8 mouse cellular contexts compared by ENCODE assay signal in the genomic region with DNA sequence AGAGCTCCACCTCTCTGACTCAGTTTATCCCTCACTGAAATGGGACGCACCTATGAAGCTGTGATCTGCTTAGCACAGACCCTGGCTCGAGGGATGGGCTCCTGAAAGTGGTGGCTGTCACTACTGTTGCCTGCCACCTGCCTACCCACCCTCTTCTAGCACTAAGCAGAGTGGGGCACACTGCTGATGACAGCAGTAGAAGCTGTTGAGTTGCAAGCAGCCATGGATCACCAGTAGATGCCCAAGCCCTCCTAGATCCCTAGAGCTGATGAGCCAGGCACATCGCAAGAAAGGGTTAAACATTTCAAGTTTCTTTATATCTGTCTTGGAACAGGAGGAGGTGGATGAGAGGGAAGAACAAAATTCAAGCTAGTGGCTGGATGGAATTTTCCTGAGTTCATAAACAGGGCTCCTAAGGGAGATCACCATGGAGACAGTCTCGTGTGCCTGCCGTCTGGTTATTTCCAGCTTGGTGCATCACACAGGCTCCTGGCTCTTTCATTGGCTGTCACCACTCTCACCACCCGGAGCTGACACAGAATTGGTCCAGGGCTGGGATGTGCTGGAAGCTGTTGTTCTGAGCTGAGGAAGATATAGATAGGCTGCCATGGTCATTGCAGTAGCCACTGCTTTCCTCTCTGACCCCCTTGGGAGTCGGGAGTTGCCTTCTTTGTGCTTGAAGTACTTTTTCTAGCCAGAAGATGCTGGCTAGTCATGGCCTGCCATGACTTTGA. TPM values are rescaled to one million over a fixed set of nuclear protein-coding genes. Genes with fewer than 3 reads are reported as not detected.
DNase-seq lines count a peak whose midpoint lies in the region; ATAC-seq and TF ChIP-seq lines count a peak whose summit lies in the region.

No protein-coding gene starts in this region.

- H3K36me3 ChIP-seq in ES-E14 (ENCODE audit: control insufficient read depth, insufficient read depth, low read length, poor library complexity, severe bottlenecking), result no peaks in the 10 kb centered on the region
- H3K36me3 ChIP-seq in forebrain, postnatal 0 days (ENCODE audit: insufficient read depth), result no peaks in the 10 kb centered on the region
- H3K36me3 ChIP-seq in lung, embryonic 16.5 days (ENCODE audit: control insufficient read depth, insufficient read depth, low read length), result no peaks in the 10 kb centered on the region

- in situ Hi-C loops in ES-E14 (cut with MboI; ENCODE audit: low sequenced_read_pairs in 2 of 2, unreplicated experiment in 2 of 2), result no loop called here

- peak overlapping the region; percentile 28; the same call in 1 of the 2 replicates for H3K4me2 ChIP-seq in forebrain, postnatal 0 days (ENCODE audit: low read depth)
- no peak overlapping the region for H3K4me2 ChIP-seq in lung, embryonic 16.5 days (ENCODE audit: low read depth, low read length)

- H3K4me1 ChIP-seq in ES-E14 (ENCODE audit: control insufficient read depth in 2 of 2, insufficient read depth in 2 of 2, low read length in 2 of 2, poor library complexity in 1 of 2), result peaks cover 25 to 59% of the 10 kb centered on the region in 2 experiments; a peak in 3 of 4 replicates
- H3K4me1 ChIP-seq in forebrain, postnatal 0 days (ENCODE audit: insufficient read depth), result peaks cover 38% of the 10 kb centered on the region
- H3K4me1 ChIP-seq in lung, embryonic 16.5 days (replicated peaks; ENCODE audit: control insufficient read depth, insufficient read depth, low read length), result peaks cover 59% of the 10 kb centered on the region

- no peak overlapping the region for H3K4me3 ChIP-seq in ES-E14 (ENCODE audit: insufficient read depth in 1 of 2, low read depth in 1 of 2, low read length in 2 of 2, poor library complexity in 1 of 2, severe bottlenecking in 1 of 2)
- no peak overlapping the region for H3K4me3 ChIP-seq in forebrain, postnatal 0 days (ENCODE audit: low read depth, low read length)
- peak overlapping the region; percentile 20; the same call in 1 of the 2 replicates for H3K4me3 ChIP-seq in layer of hippocampus, adult 2 months
- H3K4me3 ChIP-seq in lung, embryonic 16.5 days (ENCODE audit: low read length), result no peak overlapping the region

- intact Hi-C loops in heart, postnatal 36 days (cut with DNase I), result no loop called here

- H3K9ac ChIP-seq in ES-E14 (ENCODE audit: insufficient read depth, low read depth, low read length, poor library complexity, severe bottlenecking), result no peak overlapping the region
- H3K9ac ChIP-seq in forebrain, postnatal 0 days, result 0 out of 2 replicates have a peak overlapping the region, but pooled peaks have one; percentile 0
- no peak overlapping the region for H3K9ac ChIP-seq in lung, embryonic 16.5 days (ENCODE audit: low read length)

- peak; percentile 99 for ATAC-seq in forebrain, postnatal 0 days
- peak; percentile 41 for ATAC-seq in lung, embryonic 16.5 days (ENCODE audit: low read depth)

- no peak for TF ChIP-seq CTCF in forebrain, postnatal 0 days (IDR thresholded peaks at IDR 0.05; ENCODE audit: low read depth)
- TF ChIP-seq CTCF in layer of hippocampus, adult 2 months (conservative IDR thresholded peaks at IDR 0.05), result peak; percentile 50

- H3K27ac ChIP-seq in ES-E14 (ENCODE audit: insufficient read depth, low read depth, low read length, poor library complexity, severe bottlenecking), result peak overlapping the region; percentile 61; the same call in 1 of the 2 replicates
- peak overlapping the region; percentile 95 for H3K27ac ChIP-seq in forebrain, postnatal 0 days (ENCODE audit: low read depth, low read length)
- peak overlapping the region; percentile 99 for H3K27ac ChIP-seq in layer of hippocampus, adult 2 months
- peak overlapping the region; percentile 76 for H3K27ac ChIP-seq in lung, embryonic 16.5 days (ENCODE audit: low read length)

- no peaks in the 10 kb centered on the region for H3K27me3 ChIP-seq in forebrain, postnatal 0 days (ENCODE audit: insufficient read depth, low read length)
- H3K27me3 ChIP-seq in lung, embryonic 16.5 days (ENCODE audit: control insufficient read depth, insufficient read depth, low read depth, low read length), result no peaks in the 10 kb centered on the region

- 29% methylated on average over 7 of the region's 7 CpGs for WGBS in forebrain, postnatal 0 days
- WGBS in lung, embryonic 16.5 days, result 44% methylated on average over 7 of the region's 7 CpGs

- no peaks in the 10 kb centered on the region for H3K9me3 ChIP-seq in ES-E14 (ENCODE audit: control insufficient read depth, insufficient read depth, low read depth, low read length)
- H3K9me3 ChIP-seq in forebrain, postnatal 0 days (ENCODE audit: low read length), result no peaks in the 10 kb centered on the region
- no peaks in the 10 kb centered on the region for H3K9me3 ChIP-seq in lung, embryonic 16.5 days (ENCODE audit: control insufficient read depth, low read length)

- DNase-seq in ES-E14 (ENCODE audit: low read depth, low spot score), result no peak
- peak; percentile 77 to 90 for DNase-seq in cerebellum, adult 18-20 months
- peak; percentile 94 for DNase-seq in forebrain, postnatal 0 days
- DNase-seq in heart, postnatal 36 days, result peak; percentile 69 to 78
- peak; percentile 83 to 97 for DNase-seq in layer of hippocampus, adult 2 months (ENCODE audit: low spot score in 2 of 2)
- peak; percentile 94 to 98 for DNase-seq in right cerebral cortex, postnatal 36 days (ENCODE audit: low spot score in 2 of 2)
- no peak for DNase-seq in urinary bladder, adult 18-20 months (ENCODE audit: low spot score in 2 of 2)

TF ChIP-seq in ES-E14, 5 proteins besides CTCF, POLR2A, EP300 and RAD21:
- no peak for TF ChIP-seq MAFK (IDR thresholded peaks at IDR 0.05; ENCODE audit: insufficient read depth, low read depth, low read length)
- TF ChIP-seq ZNF384 (IDR thresholded peaks at IDR 0.05; ENCODE audit: low read depth, low read length), result no peak
- TF ChIP-seq HCFC1 (IDR thresholded peaks at IDR 0.05; ENCODE audit: borderline replicate concordance, insufficient read depth, low read length), result no peak
- no peak for TF ChIP-seq CHD2 (IDR thresholded peaks at IDR 0.05; ENCODE audit: low read depth, low read length)
- no peak for TF ChIP-seq ZC3H11A (IDR thresholded peaks at IDR 0.05; ENCODE audit: borderline replicate concordance, low read depth, low read length)
TF ChIP-seq in ES-E14: peak in this region for 0.

RNA-seq across cellular contexts. Expression of gene Scyl1, which starts 40.7 kb away (rescaled TPM):
- 55.6 and 80.8 TPM in 2 replicates for total RNA-seq in ES-E14 (2012; rRNA removed)
- 79.8 and 98.1 TPM in 2 replicates for total RNA-seq in forebrain, postnatal 0 days (2014; rRNA removed)
- 62.7 and 68.8 TPM in 2 replicates for polyA plus RNA-seq in forebrain, postnatal 0 days (2015; fragmentation: Nextera tagmentation; extraction: Ambion mirVana)
- 10 to 100 TPM; 69.0 to 72.9 TPM for total RNA-seq in heart, postnatal 36 days (2021)
- 10 to 100 TPM; 74.1 to 80.9 TPM for total RNA-seq in layer of hippocampus, adult 2 months (2021)
- 76.3 and 83.2 TPM in 2 replicates for polyA plus RNA-seq in lung, embryonic 16.5 days (2015; fragmentation: Nextera tagmentation; extraction: Ambion mirVana)

Comparison
In these comparisons a context has a peak if more than half of its experiments do, and no peak if none do; other contexts are left out.
1. DNase-seq: peak in cerebellum, adult 18-20 months (2 of 2), forebrain, postnatal 0 days (single experiment), heart, postnatal 36 days (2 of 2), layer of hippocampus, adult 2 months (2 of 2) and right cerebral cortex, postnatal 36 days (2 of 2); none in ES-E14 (single experiment) and urinary bladder, adult 18-20 months (0 of 2).
2. Peak in every context shown above with its lines, with median percentiles within 50 percentile points of each other: H3K27ac ChIP-seq.